Mouse (Mus musculus): ENCODE measurements at regions not wholly inside any gene's neighbourhood (a gene's known extent, or its start where the extent isn't known, plus 50 kb on each side); places are given as distances from the start of the nearest gene placed in this dataset.

DNA sequence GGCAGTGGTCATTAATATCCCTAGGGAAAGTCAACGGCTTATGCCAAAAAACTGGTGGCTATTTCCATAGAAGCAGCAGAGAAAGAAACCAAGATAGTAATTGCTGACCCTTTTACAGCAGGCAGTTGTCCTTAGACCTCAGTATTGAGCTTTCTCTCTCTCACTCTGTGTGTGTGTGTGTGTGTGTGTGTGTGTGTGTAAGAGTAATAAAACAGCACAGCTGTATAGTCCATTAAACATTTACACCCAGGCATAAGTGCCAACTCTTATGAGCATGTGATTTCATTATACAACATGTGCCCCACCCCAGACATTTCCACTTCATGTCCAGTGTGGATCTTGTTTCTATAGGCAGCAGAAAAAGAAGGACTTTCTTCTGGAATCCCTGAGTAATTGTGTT, 183.2 kb downstream of the Calcrl start:
- no peak overlapping the region for H3K27ac ChIP-seq (replicated peaks)
- no peaks in the 10 kb centered on the region for H3K9me3 ChIP-seq
- no peak overlapping the region for H3K4me2 ChIP-seq
- ATAC-seq (ENCODE audit: extremely low read depth, insufficient number of reproducible peaks, low FRiP score, low TSS enrichment) = no peak
- H3K4me1 ChIP-seq = 0 out of 2 replicates have a peak, but pooled peaks cover 3% of the 10 kb centered on the region
- H3K9ac ChIP-seq = no peak overlapping the region
- 63% methylated on average over 1 of the region's 1 CpGs for WGBS
- no peak overlapping the region for H3K4me3 ChIP-seq
- H3K36me3 ChIP-seq = no peaks in the 10 kb centered on the region
- no peaks in the 10 kb centered on the region for H3K27me3 ChIP-seq (replicated peaks)

GRCm38 (mm10) chr2:84245900-84246299, 179.3 kb downstream of the Calcrl start:
- Histone ChIP-seq H3K4me2 (no peak overlapping the region), H3K36me3 (no peaks in the 10 kb centered on the region), H3K27me3 (replicated peaks) (no peaks in the 10 kb centered on the region), H3K4me1 (no peaks in the 10 kb centered on the region), H3K27ac (replicated peaks) (no peak overlapping the region), H3K4me3 (no peak overlapping the region), H3K9me3 (no peaks in the 10 kb centered on the region), H3K9ac (no peak overlapping the region)
- WGBS = 53% methylated on average over 2 of the region's 2 CpGs
- no peak for ATAC-seq (ENCODE audit: extremely low read depth, insufficient number of reproducible peaks, low FRiP score, low TSS enrichment)

GRCm38 (mm10) chr2:84246562-84246961, 178.6 kb downstream of the Calcrl start:
- Histone ChIP-seq H3K4me1 (no peaks in the 10 kb centered on the region), H3K9ac (no peak overlapping the region), H3K4me3 (no peak overlapping the region), H3K36me3 (no peaks in the 10 kb centered on the region), H3K4me2 (no peak overlapping the region), H3K27ac (replicated peaks) (no peak overlapping the region), H3K9me3 (no peaks in the 10 kb centered on the region), H3K27me3 (replicated peaks) (no peaks in the 10 kb centered on the region)
- WGBS = 53% methylated on average over 2 of the region's 2 CpGs
- no peak for ATAC-seq (ENCODE audit: extremely low read depth, insufficient number of reproducible peaks, low FRiP score, low TSS enrichment)

GRCm38 (mm10) chr2:84248169-84248568, 177.0 kb downstream of the Calcrl start:
- Histone ChIP-seq H3K9me3 (no peaks in the 10 kb centered on the region), H3K4me2 (no peak overlapping the region), H3K4me3 (no peak overlapping the region), H3K36me3 (no peaks in the 10 kb centered on the region), H3K4me1 (no peaks in the 10 kb centered on the region), H3K27me3 (replicated peaks) (no peaks in the 10 kb centered on the region), H3K9ac (no peak overlapping the region), H3K27ac (replicated peaks) (no peak overlapping the region)
- no peak for ATAC-seq (ENCODE audit: extremely low read depth, insufficient number of reproducible peaks, low FRiP score, low TSS enrichment)
- 76% methylated on average over 3 of the region's 3 CpGs for WGBS

GRCm38 (mm10) chr2:84249871-84250270, 175.3 kb downstream of the Calcrl start:
- Histone ChIP-seq H3K4me3 (no peak overlapping the region), H3K27ac (replicated peaks) (peak overlapping the region; percentile 48; the same call in 1 of the 2 replicates), H3K36me3 (no peaks in the 10 kb centered on the region), H3K27me3 (replicated peaks) (no peaks in the 10 kb centered on the region), H3K4me2 (no peak overlapping the region), H3K9me3 (no peaks in the 10 kb centered on the region), H3K9ac (no peak overlapping the region), H3K4me1 (no peaks in the 10 kb centered on the region)
- no peak for ATAC-seq (ENCODE audit: extremely low read depth, insufficient number of reproducible peaks, low FRiP score, low TSS enrichment)
- 35% methylated on average over 3 of the region's 3 CpGs for WGBS

GRCm38 (mm10) chr2:84252076-84252475, 173.1 kb downstream of the Calcrl start:
- H3K27ac ChIP-seq (replicated peaks) = no peak overlapping the region
- no peak overlapping the region for H3K9ac ChIP-seq
- H3K4me3 ChIP-seq = no peak overlapping the region
- no peaks in the 10 kb centered on the region for H3K4me1 ChIP-seq
- no peaks in the 10 kb centered on the region for H3K9me3 ChIP-seq
- ATAC-seq (ENCODE audit: extremely low read depth, insufficient number of reproducible peaks, low FRiP score, low TSS enrichment) = no peak
- H3K4me2 ChIP-seq = no peak overlapping the region
- WGBS = 68% methylated on average over 1 of the region's 1 CpGs
- no peaks in the 10 kb centered on the region for H3K27me3 ChIP-seq (replicated peaks)
- no peaks in the 10 kb centered on the region for H3K36me3 ChIP-seq

DNA sequence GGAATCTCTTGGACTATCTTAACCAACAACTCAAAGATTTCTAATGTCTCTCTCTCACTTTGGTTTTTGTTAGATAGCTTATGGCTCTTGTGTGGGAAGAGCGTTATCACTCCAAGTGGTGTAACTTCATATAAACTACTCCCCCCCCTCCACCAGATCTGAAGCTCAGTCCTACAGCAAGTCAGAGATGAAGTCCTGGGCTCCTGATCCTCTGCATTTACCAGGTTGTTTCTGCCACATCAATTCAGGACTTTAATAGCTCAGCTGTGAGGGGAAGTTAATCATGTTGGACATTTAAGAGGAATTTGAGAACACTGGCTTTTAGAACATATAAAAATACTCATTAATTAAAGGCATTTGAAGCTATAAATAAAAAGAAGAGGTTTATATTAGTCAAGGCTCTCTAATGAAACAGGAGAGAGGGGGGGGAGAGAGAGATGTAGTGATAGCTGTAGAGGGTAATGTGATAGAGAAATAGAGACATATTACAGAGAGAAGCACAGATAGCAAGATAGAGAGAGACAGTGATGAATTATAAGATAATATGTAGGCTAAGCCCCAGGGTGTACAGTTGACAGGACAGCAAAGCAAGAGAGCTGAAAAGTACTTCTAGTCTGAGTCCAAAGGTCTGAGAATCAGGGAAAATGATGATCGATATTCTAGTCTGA, 166.7 kb downstream of the Calcrl start:
- Histone ChIP-seq H3K9ac (no peak overlapping the region), H3K9me3 (no peaks in the 10 kb centered on the region), H3K27me3 (replicated peaks) (no peaks in the 10 kb centered on the region), H3K4me3 (no peak overlapping the region), H3K4me1 (0 out of 2 replicates have a peak, but pooled peaks cover 4% of the 10 kb centered on the region), H3K27ac (replicated peaks) (no peak overlapping the region), H3K4me2 (no peak overlapping the region), H3K36me3 (no peaks in the 10 kb centered on the region)
- WGBS = 81% methylated on average over 2 of the region's 2 CpGs
- no peak for ATAC-seq (ENCODE audit: extremely low read depth, insufficient number of reproducible peaks, low FRiP score, low TSS enrichment)

GRCm38 (mm10) chr2:84259222-84259621, 166.0 kb downstream of the Calcrl start:
- H3K27me3 ChIP-seq (replicated peaks) = no peaks in the 10 kb centered on the region
- 77% methylated on average over 1 of the region's 1 CpGs for WGBS
- H3K9ac ChIP-seq = no peak overlapping the region
- 0 out of 2 replicates have a peak, but pooled peaks cover 4% of the 10 kb centered on the region for H3K4me1 ChIP-seq
- no peak overlapping the region for H3K4me3 ChIP-seq
- no peaks in the 10 kb centered on the region for H3K36me3 ChIP-seq
- H3K9me3 ChIP-seq = no peaks in the 10 kb centered on the region
- ATAC-seq (ENCODE audit: extremely low read depth, insufficient number of reproducible peaks, low FRiP score, low TSS enrichment) = no peak
- H3K27ac ChIP-seq (replicated peaks) = no peak overlapping the region
- H3K4me2 ChIP-seq = no peak overlapping the region

- WGBS = 79% methylated on average over 4 of the region's 4 CpGs
- Histone ChIP-seq H3K4me3 (no peak overlapping the region), H3K9ac (no peak overlapping the region), H3K27ac (replicated peaks) (no peak overlapping the region), H3K27me3 (replicated peaks) (no peaks in the 10 kb centered on the region), H3K36me3 (no peaks in the 10 kb centered on the region), H3K9me3 (no peaks in the 10 kb centered on the region), H3K4me1 (0 out of 2 replicates have a peak, but pooled peaks cover 4% of the 10 kb centered on the region), H3K4me2 (no peak overlapping the region)
- ATAC-seq (ENCODE audit: extremely low read depth, insufficient number of reproducible peaks, low FRiP score, low TSS enrichment) = no peak
Measured at GRCm38 (mm10) chr2:84260701-84261100, 164.5 kb downstream of the Calcrl start.

- Histone ChIP-seq H3K27me3 (replicated peaks) (no peaks in the 10 kb centered on the region), H3K4me3 (no peak overlapping the region), H3K4me1 (0 out of 2 replicates have a peak, but pooled peaks cover 4% of the 10 kb centered on the region), H3K36me3 (no peaks in the 10 kb centered on the region), H3K27ac (replicated peaks) (no peak overlapping the region), H3K9me3 (no peaks in the 10 kb centered on the region), H3K4me2 (no peak overlapping the region), H3K9ac (no peak overlapping the region)
- 84% methylated on average over 5 of the region's 5 CpGs for WGBS
- ATAC-seq (ENCODE audit: extremely low read depth, insufficient number of reproducible peaks, low FRiP score, low TSS enrichment) = no peak
Measured at GRCm38 (mm10) chr2:84261481-84261880, 163.7 kb downstream of the Calcrl start.

DNA sequence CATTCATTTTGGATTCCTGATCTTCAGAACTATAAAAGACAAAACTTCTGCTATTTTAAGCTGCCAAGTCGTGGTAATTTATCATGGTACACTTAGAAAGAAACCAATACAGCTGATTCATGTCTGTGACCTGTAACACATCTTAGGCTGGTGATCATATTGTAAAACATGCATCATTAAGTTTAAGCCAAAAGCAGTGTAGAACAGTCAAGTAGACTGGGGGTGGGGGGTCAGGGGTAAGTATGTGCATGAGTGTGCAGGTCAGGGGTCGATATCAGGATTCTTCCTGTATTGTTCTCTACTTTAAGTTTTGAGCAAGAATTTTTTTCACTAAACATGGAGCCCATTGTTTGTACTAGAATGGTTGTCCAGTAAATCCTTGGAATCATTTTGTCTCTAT, 160.7 kb downstream of the Calcrl start:
- no peak overlapping the region for H3K9ac ChIP-seq
- no peak overlapping the region for H3K27ac ChIP-seq (replicated peaks)
- no peaks in the 10 kb centered on the region for H3K27me3 ChIP-seq (replicated peaks)
- no peaks in the 10 kb centered on the region for H3K9me3 ChIP-seq
- no peak for ATAC-seq (ENCODE audit: extremely low read depth, insufficient number of reproducible peaks, low FRiP score, low TSS enrichment)
- no peaks in the 10 kb centered on the region for H3K36me3 ChIP-seq
- 0 out of 2 replicates have a peak, but pooled peaks cover 7% of the 10 kb centered on the region for H3K4me1 ChIP-seq
- 64% methylated on average over 2 of the region's 2 CpGs for WGBS
- no peak overlapping the region for H3K4me3 ChIP-seq
- H3K4me2 ChIP-seq = no peak overlapping the region

DNA sequence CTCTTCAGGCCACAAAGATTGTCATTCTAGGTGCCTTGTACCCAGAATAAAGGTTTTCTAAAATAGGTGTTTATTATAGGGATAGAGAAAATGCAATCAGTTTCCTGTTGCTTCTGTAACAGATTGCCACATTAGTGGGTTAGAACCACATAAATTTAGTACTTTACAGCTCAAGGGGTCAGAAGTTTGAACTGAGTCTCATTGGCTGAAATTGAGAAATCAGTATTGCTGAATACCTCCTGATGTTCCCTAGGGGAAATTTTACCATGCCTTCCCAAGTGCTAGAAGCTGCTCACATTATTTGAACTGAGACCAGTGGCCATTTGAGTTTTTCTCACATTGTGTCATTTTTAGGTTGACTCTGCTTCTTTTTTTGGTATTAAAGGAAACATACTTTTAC, 160.2 kb downstream of the Calcrl start:
- no peak overlapping the region for H3K4me2 ChIP-seq
- no peak overlapping the region for H3K9ac ChIP-seq
- no peak overlapping the region for H3K27ac ChIP-seq (replicated peaks)
- 0 out of 2 replicates have a peak, but pooled peaks cover 7% of the 10 kb centered on the region for H3K4me1 ChIP-seq
- H3K4me3 ChIP-seq = no peak overlapping the region
- H3K36me3 ChIP-seq = no peaks in the 10 kb centered on the region
- no peaks in the 10 kb centered on the region for H3K9me3 ChIP-seq
- no peak for ATAC-seq (ENCODE audit: extremely low read depth, insufficient number of reproducible peaks, low FRiP score, low TSS enrichment)
- H3K27me3 ChIP-seq (replicated peaks) = no peaks in the 10 kb centered on the region

Data from heart, embryonic 13.5 days (tissue).